Mouse (Mus musculus) cerebellum, postnatal 10 days (tissue): ENCODE measurements around the gene Dagla.

ENCODE experiments used
- DNase-seq, 2 experiments: peaks; one replicate each; pipeline ENCODE4 v3.0.0; 2021; ENCODE audit warnings: mixed read lengths in 2 of 2

The Dagla gene

GRCm38 (mm10) chr19:10278669-10279324 is 25.9 kb downstream of the Dagla start:
- DNase-seq: no peak

- no peak for DNase-seq
Observed at GRCm38 (mm10) chr19:10277759-10278158, 26.9 kb downstream of the Dagla start.

GRCm38 (mm10) chr19:10277331-10277730 is 27.3 kb downstream of the Dagla start:
- peak; percentile 69 to 78 for DNase-seq

- no peak for DNase-seq
Observed at GRCm38 (mm10) chr19:10276483-10277144, 28.1 kb downstream of the Dagla start.

- DNase-seq: no peak
Observed at GRCm38 (mm10) chr19:10274056-10274455, 30.6 kb downstream of the Dagla start.

- no peak for DNase-seq
Observed at GRCm38 (mm10) chr19:10272746-10273145, 31.9 kb downstream of the Dagla start.

GRCm38 (mm10) chr19:10271592-10271991 is 33.1 kb downstream of the Dagla start:
- no peak for DNase-seq

GRCm38 (mm10) chr19:10270356-10270755 is 34.3 kb downstream of the Dagla start:
- DNase-seq: no peak

GRCm38 (mm10) chr19:10268851-10269250 is 35.8 kb downstream of the Dagla start:
- DNase-seq: no peak

- DNase-seq: no peak
Observed at GRCm38 (mm10) chr19:10267953-10268352, 36.7 kb downstream of the Dagla start.

GRCm38 (mm10) chr19:10267057-10267456 is 37.6 kb downstream of the Dagla start:
- peak; percentile 51 to 52 for DNase-seq

- peak; percentile 84 to 86 for DNase-seq
Observed at GRCm38 (mm10) chr19:10266196-10266850, 38.4 kb downstream of the Dagla start.

- peak; percentile 42 to 49 for DNase-seq
Observed at GRCm38 (mm10) chr19:10261369-10261768, 43.3 kb downstream of the Dagla start.

- DNase-seq: peak; percentile 93 to 95
Observed at GRCm38 (mm10) chr19:10258279-10259011, 46.2 kb downstream of the Dagla start.

- no peak for DNase-seq
Observed at GRCm38 (mm10) chr19:10248128-10248527, 56.5 kb downstream of the Dagla start.

GRCm38 (mm10) chr19:10247165-10247564 is 57.5 kb downstream of the Dagla start:
- DNase-seq: no peak

- peak; percentile 62 to 63 for DNase-seq
Observed at GRCm38 (mm10) chr19:10244183-10244582, 60.5 kb downstream of the Dagla start.

- DNase-seq: peak in 1 of 2 experiments; percentile 39
Observed at GRCm38 (mm10) chr19:10242916-10243315, 61.8 kb downstream of the Dagla start.

- DNase-seq: peak; percentile 85 to 86
Observed at GRCm38 (mm10) chr19:10240654-10241305, 63.9 kb downstream of the Dagla start, which contains the start of gene Myrf. TSS of gene Myrf (minus strand) at chr19:10240748.

- no peak for DNase-seq
Observed at GRCm38 (mm10) chr19:10239975-10240653, 64.6 kb downstream of the Dagla start.

GRCm38 (mm10) chr19:10239419-10239818 is 65.3 kb downstream of the Dagla start:
- no peak for DNase-seq

GRCm38 (mm10) chr19:10238477-10238876 is 66.2 kb downstream of the Dagla start:
- no peak for DNase-seq
